Comparison of ENCODE assay signal across 9 mouse cellular contexts in the genomic region with DNA sequence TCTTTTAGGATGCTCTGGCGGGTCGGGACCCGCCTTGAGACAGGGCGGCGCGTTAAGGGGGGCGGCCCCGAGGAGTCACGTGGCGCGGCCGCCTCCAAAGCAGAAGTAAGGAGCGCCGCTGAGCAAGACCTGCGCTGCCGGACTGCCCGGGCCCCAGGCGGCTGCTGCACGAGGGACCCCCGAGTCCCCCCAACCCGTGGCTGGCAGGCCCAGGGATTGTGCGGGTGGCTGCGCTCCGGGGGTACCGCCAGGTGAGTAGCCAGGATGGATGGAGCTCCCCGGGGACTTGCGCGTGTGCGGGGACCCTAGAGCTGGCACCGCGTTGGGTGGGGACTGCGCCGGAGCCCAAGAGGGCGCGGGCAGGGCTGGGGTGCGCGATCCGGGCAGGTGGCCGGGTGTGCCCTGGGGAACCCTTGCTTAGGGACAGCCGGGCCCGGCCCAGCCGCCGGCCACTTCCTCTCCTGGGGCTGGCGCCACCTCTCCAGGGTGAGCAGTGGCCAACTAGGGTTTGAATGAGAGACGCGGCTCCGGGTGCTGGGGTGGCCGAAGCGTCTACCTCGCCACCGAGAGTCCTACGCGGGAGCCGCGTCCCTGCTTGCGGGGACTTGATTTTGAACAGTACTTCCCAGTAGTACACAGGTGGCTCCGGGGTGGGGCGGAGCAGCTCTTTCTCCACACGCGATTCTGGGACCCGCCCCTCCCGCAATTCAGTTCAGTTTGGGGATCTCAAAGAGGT. TPM values are rescaled to one million over a fixed set of nuclear protein-coding genes. Genes with fewer than 3 reads are reported as not detected.
A peak's percentile ranks its signal among the peaks of the same experiment; 100 is the strongest.
DNase-seq lines count a peak whose midpoint lies in the region; ATAC-seq lines count a peak whose summit lies in the region.
"Had no signal": no experiment of that assay in that cellular context is flagged by ENCODE, and none has a peak within 500 bp of the region (broad histone marks: within the 10 kb centered on the region; RNA-seq: fewer than 3 reads in every experiment).

A gene (plus strand): TSS at position 113 of the 736 bp plus-strand sequence.

- no peak for ATAC-seq in embryonic facial prominence, embryonic 13.5 days (ENCODE audit: insufficient number of reproducible peaks, insufficient read depth, low FRiP score, low TSS enrichment, low read depth)
- peak; percentile 74 for ATAC-seq in heart, embryonic 16.5 days (replicated peaks; ENCODE audit: extremely low read depth, insufficient read depth, low FRiP score)

- WGBS in embryonic facial prominence, embryonic 13.5 days = under 1% methylated on average over 45 of the region's 62 CpGs
- under 1% methylated on average over 62 of the region's 62 CpGs for WGBS in heart, embryonic 16.5 days

- H3K27ac ChIP-seq in embryonic facial prominence, embryonic 13.5 days = no peak within 1 kb of the TSS
- no peak within 1 kb of the TSS for H3K27ac ChIP-seq in heart, embryonic 16.5 days (ENCODE audit: low read length)

- H3K4me3 ChIP-seq in embryonic facial prominence, embryonic 13.5 days = peak within 1 kb of the TSS; percentile 57
- H3K4me3 ChIP-seq in heart, embryonic 16.5 days (ENCODE audit: low read length) = peak within 1 kb of the TSS; percentile 66
- H3K4me3 ChIP-seq: myocyte had no signal

- DNase-seq in left cerebral cortex, postnatal 4 days = peak; percentile 10
- DNase-seq in left cerebral cortex, adult 11 months (ENCODE audit: low spot score) = no peak
- peak; percentile 50 for DNase-seq in kidney, postnatal 14 days
- peak; percentile 63 to 66 for DNase-seq in lung, postnatal 4 days
- DNase-seq in right cerebral cortex, postnatal 10 days (ENCODE audit: low spot score in 2 of 2) = peak; percentile 42 to 48
- peak; percentile 23 for DNase-seq in yolk sac, embryonic 10.5 days (ENCODE audit: low spot score)

- intact Hi-C loops in left cerebral cortex, postnatal 4 days (cut with DNase I) = no loop called here

- H3K9ac ChIP-seq in embryonic facial prominence, embryonic 13.5 days = peak within 1 kb of the TSS; percentile 68
- peak within 1 kb of the TSS; percentile 84 for H3K9ac ChIP-seq in heart, embryonic 16.5 days (ENCODE audit: low read length)

- H3K4me2 ChIP-seq in embryonic facial prominence, embryonic 13.5 days = peak within 1 kb of the TSS; percentile 98
- H3K4me2 ChIP-seq in heart, embryonic 16.5 days (ENCODE audit: low read depth, low read length) = peak within 1 kb of the TSS; percentile 89

- H3K4me1 ChIP-seq in embryonic facial prominence, embryonic 13.5 days = peaks cover 13% of the 10 kb centered on the region
- H3K4me1 ChIP-seq in heart, embryonic 16.5 days (ENCODE audit: control insufficient read depth, insufficient read depth, low read length) = peaks cover 7% of the 10 kb centered on the region; the same call in 1 of the 2 replicates

- H3K27me3 ChIP-seq in embryonic facial prominence, embryonic 13.5 days = peaks cover 37% of the 10 kb centered on the region
- H3K27me3 ChIP-seq in heart, embryonic 16.5 days (ENCODE audit: control insufficient read depth, insufficient read depth, low read length) = 0 out of 2 replicates have a peak, but pooled peaks cover 4% of the 10 kb centered on the region

- no peaks in the 10 kb centered on the region for H3K36me3 ChIP-seq in embryonic facial prominence, embryonic 13.5 days
- H3K36me3 ChIP-seq in heart, embryonic 16.5 days (ENCODE audit: control insufficient read depth, insufficient read depth) = no peaks in the 10 kb centered on the region

- H3K9me3 ChIP-seq in embryonic facial prominence, embryonic 13.5 days = no peaks in the 10 kb centered on the region
- no peaks in the 10 kb centered on the region for H3K9me3 ChIP-seq in heart, embryonic 16.5 days (replicated peaks; ENCODE audit: control insufficient read depth, low read length)

RNA-seq across cellular contexts. Expression of the gene that starts here (rescaled TPM):
- total RNA-seq in left cerebral cortex, postnatal 4 days (2021) = 1 to 10 TPM; 1.4 to 1.5 TPM
- 2.4 and 3.1 TPM in 2 replicates for polyA plus RNA-seq in embryonic facial prominence, embryonic 13.5 days (2015; fragmentation: Nextera tagmentation; extraction: Ambion mirVana)
- polyA plus RNA-seq in heart, embryonic 16.5 days (2015; fragmentation: Nextera tagmentation; extraction: Ambion mirVana) = 7.0 and 7.2 TPM in 2 replicates
